Mouse (Mus musculus) forebrain, postnatal 0 days (tissue): ENCODE measurements around the gene Armcx5. TPM values are rescaled to one million over a fixed set of nuclear protein-coding genes. Genes with fewer than 3 reads are reported as not detected.

Experiments used
- ATAC-seq: fragments of 200-750 bp; cut with Nextera tagmentation; 2 replicates; pipeline ENCODE4 v1.8.0; 2017; ENCODE audit warnings: mild to moderate bottlenecking, moderate library complexity
- DNase-seq: peaks from one replicate; pipeline ENCODE4 v3.0.0-alpha.2; 2015
- H3K27ac ChIP-seq: fragments of 300-500 bp; sonication (generic); 2 replicates; pipeline ENCODE4 v1.5.1; 2014; ENCODE audit warnings: low read depth, mild to moderate bottlenecking, antibody characterized with exemption, low read length, moderate library complexity, mixed read lengths
- H3K27me3 ChIP-seq: fragments of 300-500 bp; sonication (generic); 2 replicates; pipeline ENCODE4 v1.6.1; 2014; ENCODE audit warnings: mild to moderate bottlenecking, low read length, mixed read lengths; ENCODE audit not compliant: insufficient read depth
- H3K36me3 ChIP-seq: fragments of 300-500 bp; sonication (generic); 2 replicates; pipeline ENCODE4 v1.6.1; 2014; ENCODE audit warnings: mild to moderate bottlenecking, moderate library complexity; ENCODE audit not compliant: insufficient read depth
- H3K4me1 ChIP-seq: fragments of 300-500 bp; sonication (generic); 2 replicates; pipeline ENCODE4 v1.6.1; 2014; ENCODE audit warnings: antibody characterized with exemption; ENCODE audit not compliant: insufficient read depth
- H3K4me2 ChIP-seq: fragments of 300-500 bp; sonication (generic); 2 replicates; pipeline ENCODE4 v1.6.1; 2014; ENCODE audit warnings: low read depth, mild to moderate bottlenecking, moderate library complexity
- H3K4me3 ChIP-seq: fragments of 300-500 bp; sonication (generic); 2 replicates; pipeline ENCODE4 v1.5.1; 2014; ENCODE audit warnings: low read depth, low read length, mixed read lengths
- H3K9ac ChIP-seq: fragments of 300-500 bp; sonication (generic); 2 replicates; pipeline ENCODE4 v1.6.1; 2014; ENCODE audit warnings: mild to moderate bottlenecking
- H3K9me3 ChIP-seq: fragments of 300-500 bp; sonication (generic); 2 replicates; pipeline ENCODE4 v1.6.1; 2016; ENCODE audit warnings: low read length
- CTCF ChIP-seq: sonication (generic); IDR thresholded peaks from 2 replicates; pipeline ENCODE4 v1.5.1; 2016; ENCODE audit warnings: antibody characterized with exemption, control low read depth, low read depth
- WGBS: fragments of 180-500 bp; shearing (Covaris S2); extraction: QIAGEN DNeasy Blood & Tissue Kit; methylation state at CpG from one replicate; pipeline ENCODE4 v1.1.7; 2014; 5-methylcytosine and 5-hydroxymethylcytosine counted together
- polyA plus RNA-seq: library from polyadenylated mRNA; unstranded; fragments of >200 nt; fragmentation: Nextera tagmentation; extraction: Ambion mirVana; gene quantifications from 2 replicates; pipeline ENCODE4 v1.2.1, GENCODE M21; 2015
- total RNA-seq: library from RNA; depleted of rRNA; stranded (reverse); fragments of >200 nt; gene quantifications from 2 replicates; pipeline ENCODE4 v1.2.3, GENCODE M21; 2014; rRNA removed

The Armcx5 gene
- total RNA-seq (15.8 and 22.5 TPM in 2 replicates), polyA plus RNA-seq (16.8 and 20.8 TPM in 2 replicates)

GRCm38 (mm10) chrX:135742304-135743055 lies at the start of gene Armcx5, which contains the start of gene Gprasp1:
Gene Armcx5 (plus strand): TSS chrX:135742733.
Gene Gprasp1 (plus strand): TSS chrX:135742733.
- 0 out of 2 replicates have a peak, but pooled peaks cover 4% of the 10 kb centered on the region for H3K36me3 ChIP-seq
- WGBS = 31% methylated on average over 48 of the region's 48 CpGs
- no peak for TF ChIP-seq CTCF

GRCm38 (mm10) chrX:135693633-135694032 lies 48.9 kb upstream of the Armcx5 start, which contains the start of gene Tcp11x2:
Gene Tcp11x2 (minus strand): TSS chrX:135693790.
- TF ChIP-seq CTCF = no peak
- Histone ChIP-seq H3K9ac (no peak within 1 kb of the TSS), H3K27ac (no peak within 1 kb of the TSS), H3K4me2 (no peak within 1 kb of the TSS), H3K4me3 (no peak within 1 kb of the TSS), H3K9me3 (no peaks in the 10 kb centered on the region), H3K27me3 (no peaks in the 10 kb centered on the region), H3K4me1 (no peaks in the 10 kb centered on the region), H3K36me3 (no peaks in the 10 kb centered on the region)
- DNase-seq (no peak), ATAC-seq (no peak)
- 54% methylated on average over 1 of the region's 1 CpGs for WGBS

More at GRCm38 (mm10) chrX:135742304-135743055, at the start of gene Armcx5, which contains the start of gene Gprasp1:
- ATAC-seq (peak; percentile 98), DNase-seq (peak; percentile 94)
- Histone ChIP-seq H3K9ac (peak within 1 kb of the TSS; percentile 73), H3K4me1 (no peaks in the 10 kb centered on the region), H3K4me2 (peak within 1 kb of the TSS; percentile 55), H3K27me3 (no peaks in the 10 kb centered on the region), H3K9me3 (no peaks in the 10 kb centered on the region), H3K27ac (peak within 1 kb of the TSS; percentile 92), H3K4me3 (peak within 1 kb of the TSS; percentile 57)

GRCm38 (mm10) chrX:135703111-135703510 lies 39.4 kb upstream of the Armcx5 start:
- no peak for TF ChIP-seq CTCF
- Histone ChIP-seq H3K4me1 (no peaks in the 10 kb centered on the region), H3K9ac (no peak overlapping the region), H3K36me3 (no peaks in the 10 kb centered on the region), H3K27me3 (no peaks in the 10 kb centered on the region), H3K27ac (no peak overlapping the region), H3K9me3 (no peaks in the 10 kb centered on the region), H3K4me3 (no peak overlapping the region), H3K4me2 (no peak overlapping the region)
- DNase-seq = no peak
- 92% methylated on average over 1 of the region's 1 CpGs for WGBS
- ATAC-seq = no peak

- TF ChIP-seq CTCF = peak; percentile 46; the same call in 1 of the 2 replicates
- Histone ChIP-seq H3K27ac (no peak overlapping the region), H3K9me3 (no peaks in the 10 kb centered on the region), H3K36me3 (no peaks in the 10 kb centered on the region), H3K27me3 (no peaks in the 10 kb centered on the region), H3K4me1 (no peaks in the 10 kb centered on the region), H3K4me2 (no peak overlapping the region), H3K9ac (no peak overlapping the region), H3K4me3 (no peak overlapping the region)
- DNase-seq = peak; percentile 3
- 44% methylated on average over 2 of the region's 2 CpGs for WGBS
- ATAC-seq = no peak
Observed at GRCm38 (mm10) chrX:135704349-135704748, 38.2 kb upstream of the Armcx5 start.

- no peaks in the 10 kb centered on the region for H3K9me3 ChIP-seq
- no peak for TF ChIP-seq CTCF
- ATAC-seq (no peak), DNase-seq (no peak)
- 76% methylated on average over 2 of the region's 2 CpGs for WGBS
- H3K27me3 ChIP-seq = no peaks in the 10 kb centered on the region
- no peaks in the 10 kb centered on the region for H3K36me3 ChIP-seq
- H3K9ac ChIP-seq = no peak overlapping the region
- no peak overlapping the region for H3K27ac ChIP-seq
- H3K4me1 ChIP-seq = no peaks in the 10 kb centered on the region
- H3K4me3 ChIP-seq = no peak overlapping the region
- H3K4me2 ChIP-seq = no peak overlapping the region
Observed at GRCm38 (mm10) chrX:135712845-135713244, 29.7 kb upstream of the Armcx5 start.

GRCm38 (mm10) chrX:135725161-135725560 lies 17.4 kb upstream of the Armcx5 start, which contains the start of gene Tmsb15a:
Gene Tmsb15a (minus strand): TSS chrX:135725261.
- Histone ChIP-seq H3K9ac (no peak within 1 kb of the TSS), H3K4me2 (no peak within 1 kb of the TSS), H3K9me3 (no peaks in the 10 kb centered on the region), H3K36me3 (no peaks in the 10 kb centered on the region), H3K27me3 (no peaks in the 10 kb centered on the region), H3K27ac (no peak within 1 kb of the TSS), H3K4me1 (no peaks in the 10 kb centered on the region), H3K4me3 (no peak within 1 kb of the TSS)
- 89% methylated on average over 10 of the region's 10 CpGs for WGBS
- DNase-seq (no peak), ATAC-seq (no peak)
- no peak for TF ChIP-seq CTCF
